Mouse (Mus musculus) monocyte, adult 59 days (primary cell): ENCODE measurements around the gene Pga5. TPM values are rescaled to one million over a fixed set of nuclear protein-coding genes. Genes with fewer than 3 reads are reported as not detected.

ENCODE experiments used
- total RNA-seq, 2 experiments: library from RNA; stranded (reverse); gene quantifications; one replicate each; pipeline ENCODE4 v1.2.4; 2023

Gene Pga5
- total RNA-seq = not detected

GRCm38 (mm10) chr19:10677915-10678771, at the start of gene Pga5:
Gene Pga5, minus strand, starts transcription at chr19:10678071.

DNA sequence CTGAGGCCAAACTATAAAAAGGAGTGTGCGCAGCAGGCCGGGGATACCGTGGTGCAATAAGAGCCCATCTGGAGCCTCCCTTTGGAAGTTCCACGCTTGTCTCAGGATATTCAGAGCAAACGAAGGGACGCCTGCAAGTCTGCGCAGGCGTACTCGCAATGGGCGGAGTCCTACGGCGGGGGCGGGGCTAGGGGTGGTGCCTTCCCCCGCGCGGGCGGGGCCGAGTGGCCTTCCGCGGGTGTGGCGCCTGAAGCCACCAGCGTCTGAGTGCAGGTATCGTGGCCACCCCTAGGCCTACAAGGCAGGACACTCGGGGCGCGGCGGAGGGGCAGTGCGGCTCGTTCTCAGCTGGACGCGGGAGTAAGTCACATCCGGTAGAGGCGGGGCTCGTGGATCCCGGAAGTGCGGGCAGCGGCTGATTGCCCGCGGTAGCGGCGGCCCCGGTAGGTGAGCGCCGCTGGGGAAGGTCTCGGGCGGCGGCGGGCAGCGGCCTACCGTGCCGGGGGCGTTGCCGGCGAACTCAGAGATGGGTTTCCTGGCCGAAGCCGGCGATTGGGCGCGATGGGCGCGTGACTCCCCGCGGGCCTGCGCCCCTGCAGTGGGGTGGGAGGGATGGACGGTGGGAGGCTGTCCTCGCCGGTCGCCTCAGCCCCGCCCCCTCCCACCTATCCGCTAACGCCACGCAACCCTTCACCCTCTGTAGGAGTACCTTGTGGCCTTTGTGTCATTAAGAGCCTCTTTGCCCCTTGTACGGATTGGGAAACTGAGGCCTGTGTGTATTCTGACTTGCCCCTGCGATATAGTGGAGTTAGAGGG, 10.9 kb upstream of the Pga5 start, which contains the start of gene Vps37c:
Vps37c (plus strand) TSS at position 199 of the 816 bp plus-strand sequence.

GRCm38 (mm10) chr19:10634106-10634871, 43.6 kb downstream of the Pga5 start, which contains the start of gene Vwce:
Gene Vwce, plus strand, starts transcription at chr19:10634213.

Other genes starting within 250 kb of the Pga5 start
- gene Lrrc10b, start 220.6 kb downstream of the Pga5 start, total RNA-seq = not detected
- 1 to 10 TPM; 2.3 to 3.8 TPM for gene Ppp1r32, start 195.1 kb downstream of the Pga5 start, total RNA-seq
- gene Cpsf7, start 152.8 kb downstream of the Pga5 start, total RNA-seq = 100 to 1,000 TPM; 105 to 110 TPM
- gene Sdhaf2, start 151.9 kb downstream of the Pga5 start, total RNA-seq = 10 to 100 TPM; 35.0 to 43.7 TPM
- gene Tmem216, start 121.8 kb downstream of the Pga5 start, total RNA-seq = 1 to 10 TPM; 2.8 to 3.1 TPM
- gene Cyb561a3, start 100.9 kb downstream of the Pga5 start, total RNA-seq = 10 to 100 TPM; 30.3 TPM
- 1 to 10 TPM; 1.9 to 4.3 TPM for gene Tmem138, start 100.7 kb downstream of the Pga5 start, total RNA-seq
- 100 to 1,000 TPM; 103 to 134 TPM for gene Ddb1, start 72.7 kb downstream of the Pga5 start, total RNA-seq
- 1 to 10 TPM; 4.3 to 4.7 TPM for gene Tkfc, start 72.4 kb downstream of the Pga5 start, total RNA-seq
- not detected for gene Vwce, start 43.9 kb downstream of the Pga5 start, total RNA-seq
- gene Vps37c, start 10.7 kb upstream of the Pga5 start, total RNA-seq = 10 to 100 TPM; 30.0 to 34.0 TPM
- 1 to 10 TPM; 1.0 to 1.5 TPM for gene Cd5, start 60.9 kb upstream of the Pga5 start, total RNA-seq
- gene Cd6, start 152.0 kb upstream of the Pga5 start, total RNA-seq = under 1 TPM; 0.21 to 0.82 TPM
- gene Slc15a3, start 161.7 kb upstream of the Pga5 start, total RNA-seq = 100 to 1,000 TPM; 139 to 150 TPM
- gene Tmem132a, start 191.9 kb upstream of the Pga5 start, total RNA-seq = 1 to 10 TPM; 1.7 to 3.2 TPM
- 10 to 100 TPM; 65.0 to 80.6 TPM for gene Tmem109, start 203.9 kb upstream of the Pga5 start, total RNA-seq
- gene Prpf19, start 217.2 kb upstream of the Pga5 start, total RNA-seq = 10 to 100 TPM; 76.7 to 80.8 TPM
- not detected for gene Zp1, start 242.6 kb upstream of the Pga5 start, total RNA-seq